Mouse (Mus musculus): Measurements from ENCODE around the gene Utrn. TPM values are rescaled to one million over a fixed set of nuclear protein-coding genes. Genes with fewer than 3 reads are reported as not detected.

The Utrn gene
- polyA plus RNA-seq, 3 experiments from 2014 or later: 143 to 631 (median 388) TPM

GRCm38 (mm10) chr10:12868189-12869028 lies 756 bp downstream of the Utrn start:
- ATAC-seq: peak; percentile 51

- no peak for ATAC-seq
These were observed 1.4 kb downstream of the Utrn start for GRCm38 (mm10) chr10:12867733-12868188.

- no peak for ATAC-seq
These were observed 2.0 kb downstream of the Utrn start for GRCm38 (mm10) chr10:12866971-12867732.

- ATAC-seq: no peak
These were observed 4.0 kb downstream of the Utrn start for GRCm38 (mm10) chr10:12865201-12865600.

- ATAC-seq: no peak
These were observed 5.6 kb downstream of the Utrn start for GRCm38 (mm10) chr10:12863581-12863980.

- no peak for ATAC-seq
These were observed 7.1 kb downstream of the Utrn start for GRCm38 (mm10) chr10:12862047-12862446.

GRCm38 (mm10) chr10:12861381-12861780 lies 7.8 kb downstream of the Utrn start:
- ATAC-seq: no peak

- ATAC-seq: peak; percentile 11
These were observed 8.4 kb downstream of the Utrn start for GRCm38 (mm10) chr10:12860765-12861164.

- ATAC-seq: peak; percentile 87
These were observed 8.8 kb downstream of the Utrn start for GRCm38 (mm10) chr10:12860331-12860730.

GRCm38 (mm10) chr10:12858017-12858416 lies 11.1 kb downstream of the Utrn start:
- no peak for ATAC-seq

GRCm38 (mm10) chr10:12854298-12854697 lies 14.9 kb downstream of the Utrn start:
- ATAC-seq: no peak

GRCm38 (mm10) chr10:12853776-12854175 lies 15.4 kb downstream of the Utrn start:
- ATAC-seq: no peak

GRCm38 (mm10) chr10:12853196-12853620 lies 16.0 kb downstream of the Utrn start:
- no peak for ATAC-seq

GRCm38 (mm10) chr10:12852416-12853195 lies 16.6 kb downstream of the Utrn start:
- no peak for ATAC-seq

GRCm38 (mm10) chr10:12850781-12851471 lies 18.2 kb downstream of the Utrn start:
- ATAC-seq: peak; percentile 43

GRCm38 (mm10) chr10:12848322-12849108 lies 20.6 kb downstream of the Utrn start:
- ATAC-seq: no peak

- ATAC-seq: peak; percentile 94
These were observed 26.6 kb downstream of the Utrn start for GRCm38 (mm10) chr10:12842543-12842942.

- peak; percentile 60 for ATAC-seq
These were observed 27.7 kb downstream of the Utrn start for GRCm38 (mm10) chr10:12841497-12841896.

GRCm38 (mm10) chr10:12837636-12838035 lies 31.5 kb downstream of the Utrn start:
- no peak for ATAC-seq

GRCm38 (mm10) chr10:12836048-12836816 lies 32.9 kb downstream of the Utrn start:
- no peak for ATAC-seq
